Mouse (Mus musculus) ES-Bruce4 (cell line): ENCODE results near the gene Retreg1. TPM values are rescaled to one million over a fixed set of nuclear protein-coding genes. Genes with fewer than 3 reads are reported as not detected.

Experiments
- H3K27ac ChIP-seq: 2 replicates; pipeline ENCODE4 v1.5.1; 2012; ENCODE audit warnings: low read length, inconsistent platforms; ENCODE audit not compliant: insufficient read depth
- H3K27me3 ChIP-seq: 2 replicates; pipeline ENCODE4 v1.6.1; 2012; ENCODE audit warnings: mild to moderate bottlenecking, low read length, inconsistent platforms; ENCODE audit not compliant: control insufficient read depth, poor library complexity, insufficient read depth, severe bottlenecking
- H3K36me3 ChIP-seq: 2 replicates; pipeline ENCODE4 v1.6.1; 2012; ENCODE audit warnings: inconsistent platforms, mild to moderate bottlenecking, low read length, moderate library complexity; ENCODE audit not compliant: control insufficient read depth, poor library complexity, insufficient read depth, severe bottlenecking
- H3K4me1 ChIP-seq: one replicate; pipeline ENCODE4 v1.8.1; 2011; ENCODE audit warnings: low read length; ENCODE audit not compliant: control insufficient read depth, insufficient read depth
- H3K4me3 ChIP-seq: 2 replicates; pipeline ENCODE4 v1.5.1; 2011; ENCODE audit warnings: low read depth, mild to moderate bottlenecking, low read length
- H3K9ac ChIP-seq: 2 replicates; pipeline ENCODE4 v1.6.1; 2012; ENCODE audit warnings: low read depth, mild to moderate bottlenecking, inconsistent platforms; ENCODE audit not compliant: poor library complexity, severe bottlenecking
- H3K9me3 ChIP-seq: replicated peaks from 2 replicates; pipeline ENCODE4 v1.6.1; 2012; ENCODE audit warnings: mild to moderate bottlenecking, low read length, inconsistent platforms; ENCODE audit not compliant: control insufficient read depth, poor library complexity, insufficient read depth, severe bottlenecking
- CTCF ChIP-seq: IDR thresholded peaks from one replicate; pipeline ENCODE4 v1.8.1; 2011; ENCODE audit warnings: low read depth, low read length
- EP300 ChIP-seq: IDR thresholded peaks from 2 replicates; pipeline ENCODE4 v1.6.1; 2011; ENCODE audit warnings: low read depth, low read length; ENCODE audit not compliant: insufficient read depth
- POLR2A ChIP-seq: IDR thresholded peaks from one replicate; pipeline ENCODE4 v1.8.1; 2011; ENCODE audit warnings: low read length; ENCODE audit not compliant: insufficient read depth
- polyA plus RNA-seq: library from polyadenylated mRNA; stranded (reverse); fragments of >200 nt; gene quantifications from 2 replicates; pipeline ENCODE4 v1.2.4, GENCODE M21; 2011; ENCODE audit warnings: low read depth; ENCODE audit not compliant: missing spikeins, insufficient read depth, insufficient read length

The Retreg1 gene
- polyA plus RNA-seq, 1 experiment, result 16.5 TPM

GRCm38 (mm10) chr15:25854270-25854904, 11.4 kb downstream of the Retreg1 start:
- Histone ChIP-seq H3K27ac (no peak overlapping the region), H3K9me3 (no peaks in the 10 kb centered on the region), H3K4me3 (no peak overlapping the region), H3K9ac (no peak overlapping the region), H3K36me3 (no peaks in the 10 kb centered on the region), H3K27me3 (no peaks in the 10 kb centered on the region), H3K4me1 (peaks cover 3% of the 10 kb centered on the region)
- TF ChIP-seq EP300 (no peak), POLR2A (no peak), CTCF (no peak)

GRCm38 (mm10) chr15:25858611-25859058, 15.7 kb downstream of the Retreg1 start:
- H3K36me3 ChIP-seq, result no peaks in the 10 kb centered on the region
- H3K27me3 ChIP-seq, result no peaks in the 10 kb centered on the region
- TF ChIP-seq CTCF (no peak), EP300 (no peak), POLR2A (no peak)
- peaks cover 3% of the 10 kb centered on the region for H3K4me1 ChIP-seq
- H3K9me3 ChIP-seq, result no peaks in the 10 kb centered on the region
- no peak overlapping the region for H3K9ac ChIP-seq
- no peak overlapping the region for H3K4me3 ChIP-seq
- H3K27ac ChIP-seq, result no peak overlapping the region

GRCm38 (mm10) chr15:25859469-25859868, 16.5 kb downstream of the Retreg1 start:
- H3K27me3 ChIP-seq, result no peaks in the 10 kb centered on the region
- H3K4me3 ChIP-seq, result no peak overlapping the region
- no peaks in the 10 kb centered on the region for H3K9me3 ChIP-seq
- H3K27ac ChIP-seq, result no peak overlapping the region
- H3K9ac ChIP-seq, result no peak overlapping the region
- H3K4me1 ChIP-seq, result peaks cover 3% of the 10 kb centered on the region
- no peaks in the 10 kb centered on the region for H3K36me3 ChIP-seq
- no peak for TF ChIP-seq POLR2A
- no peak for TF ChIP-seq EP300
- no peak for TF ChIP-seq CTCF

DNA sequence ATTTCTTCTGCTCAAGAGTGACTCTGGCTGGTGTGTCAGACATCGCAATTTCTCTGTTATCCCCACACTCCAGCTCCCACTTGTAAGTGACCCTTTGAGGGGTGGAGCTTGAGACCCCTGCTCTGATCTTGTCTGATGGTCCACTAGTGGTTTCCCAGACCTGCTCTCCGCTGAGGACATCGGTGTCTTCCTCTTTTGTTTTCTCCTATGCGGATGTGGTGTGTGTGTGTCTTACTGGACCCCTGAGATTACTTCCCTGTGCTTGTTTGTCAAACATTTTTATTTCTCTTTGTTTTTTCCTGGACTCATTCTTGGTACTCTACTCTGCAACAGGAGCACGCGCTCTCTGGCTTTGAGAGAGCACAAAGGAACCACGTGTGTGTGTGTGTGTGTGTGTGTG, 18.9 kb downstream of the Retreg1 start:
- Histone ChIP-seq H3K9me3 (no peaks in the 10 kb centered on the region), H3K4me1 (no peaks in the 10 kb centered on the region), H3K9ac (no peak overlapping the region), H3K36me3 (no peaks in the 10 kb centered on the region), H3K4me3 (no peak overlapping the region), H3K27me3 (no peaks in the 10 kb centered on the region), H3K27ac (no peak overlapping the region)
- TF ChIP-seq CTCF, result no peak
- TF ChIP-seq EP300, result no peak
- no peak for TF ChIP-seq POLR2A

GRCm38 (mm10) chr15:25865605-25866004, 22.6 kb downstream of the Retreg1 start:
- H3K27me3 ChIP-seq, result no peaks in the 10 kb centered on the region
- H3K9me3 ChIP-seq, result no peaks in the 10 kb centered on the region
- H3K4me1 ChIP-seq, result no peaks in the 10 kb centered on the region
- H3K4me3 ChIP-seq, result no peak overlapping the region
- H3K27ac ChIP-seq, result no peak overlapping the region
- no peak for TF ChIP-seq EP300
- TF ChIP-seq POLR2A, result no peak
- TF ChIP-seq CTCF, result no peak
- no peaks in the 10 kb centered on the region for H3K36me3 ChIP-seq
- H3K9ac ChIP-seq, result no peak overlapping the region

DNA sequence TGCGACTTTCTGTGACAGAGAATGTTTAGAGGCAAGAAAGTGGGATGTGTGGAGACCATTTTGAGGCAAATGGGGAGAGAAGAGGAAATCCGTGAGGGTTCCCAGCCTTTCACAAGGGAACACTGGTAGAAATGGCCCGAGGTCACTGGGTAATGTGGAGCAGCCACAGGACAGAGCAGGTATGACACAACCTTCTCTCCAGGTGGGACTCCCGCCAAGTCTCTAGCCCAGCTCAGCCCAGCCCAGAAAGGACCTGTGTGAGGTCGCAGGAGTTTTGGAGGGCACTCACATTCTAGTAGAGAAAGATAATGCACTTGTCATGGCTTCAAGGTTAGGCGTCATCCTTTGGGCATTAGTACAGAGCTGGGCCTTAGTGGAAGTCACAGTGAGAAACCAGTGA, 23.1 kb downstream of the Retreg1 start:
- TF ChIP-seq CTCF (no peak), EP300 (no peak), POLR2A (no peak)
- Histone ChIP-seq H3K9ac (no peak overlapping the region), H3K27me3 (no peaks in the 10 kb centered on the region), H3K27ac (no peak overlapping the region), H3K4me3 (no peak overlapping the region), H3K9me3 (no peaks in the 10 kb centered on the region), H3K36me3 (no peaks in the 10 kb centered on the region), H3K4me1 (no peaks in the 10 kb centered on the region)
